Mouse (Mus musculus) embryonic fibroblast, embryonic 13.5 days (primary cell): ENCODE measurements around the gene Wdr41.

Experiments used
- CTCF ChIP-seq: IDR thresholded peaks from 2 replicates; pipeline ENCODE4 v1.5.1; 2011; ENCODE audit warnings: mild to moderate bottlenecking, control low read depth, low read length, moderate library complexity, borderline replicate concordance; ENCODE audit not compliant: insufficient read depth
- POLR2A ChIP-seq: IDR thresholded peaks from 2 replicates; pipeline ENCODE4 v1.6.1; 2011; ENCODE audit warnings: low read depth, mild to moderate bottlenecking, control low read depth, low read length, moderate library complexity

DNA sequence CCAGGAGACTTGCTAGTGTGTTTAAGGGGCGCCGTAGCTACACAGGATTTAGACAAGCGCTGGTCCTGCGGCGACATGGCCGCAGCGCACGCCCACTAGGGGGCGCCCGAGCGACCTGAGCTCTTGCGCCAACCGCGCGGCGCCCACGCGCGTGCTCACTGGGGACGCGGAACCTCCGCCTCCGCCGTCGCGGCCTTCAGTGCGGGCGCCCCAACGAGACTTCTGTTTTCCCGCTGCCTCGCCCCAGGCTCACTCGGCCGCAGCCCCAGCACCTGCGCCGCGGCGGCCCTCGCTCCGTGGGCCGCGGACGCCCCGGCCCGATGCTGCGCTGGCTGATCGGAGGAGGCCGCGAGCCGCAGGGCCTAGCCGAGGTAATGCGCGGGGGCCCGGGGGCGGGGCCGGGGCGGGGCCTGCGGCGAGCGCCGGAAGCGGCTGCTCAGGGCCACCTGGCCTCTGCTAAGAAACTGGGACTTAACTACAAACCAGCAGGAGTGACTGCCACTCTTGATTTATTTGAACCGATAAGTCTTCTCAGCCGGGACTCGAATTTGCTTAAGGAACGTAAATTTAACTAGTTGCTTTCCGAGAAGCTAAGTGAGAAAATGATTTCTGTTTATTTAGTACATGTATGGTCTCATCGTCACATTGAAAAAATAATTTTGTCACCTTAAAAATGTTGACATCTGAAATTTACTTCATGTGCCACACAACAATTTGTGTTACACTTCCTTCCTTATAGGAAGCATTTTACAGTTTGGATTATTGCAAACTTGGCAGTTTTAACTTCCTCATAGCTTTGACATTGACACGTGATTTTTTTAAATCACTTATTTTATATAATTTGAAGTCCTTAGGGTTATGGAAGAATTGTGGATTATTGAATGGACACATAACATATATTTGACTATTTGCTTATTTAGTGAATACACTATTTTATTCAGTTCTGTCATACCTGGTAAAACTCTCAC is at the start of gene Wdr41:
- peak; percentile 24; the same call in 1 of the 2 replicates for TF ChIP-seq POLR2A
- TF ChIP-seq CTCF = peak; percentile 89
